Mouse (Mus musculus): Measurements from ENCODE around the gene Rev1.
"Not testable (repeated sequence)": the region's sequence is repeated elsewhere in the genome, so short reads cannot be mapped to it uniquely, and the experiment has no call there.

The Rev1 gene

DNA sequence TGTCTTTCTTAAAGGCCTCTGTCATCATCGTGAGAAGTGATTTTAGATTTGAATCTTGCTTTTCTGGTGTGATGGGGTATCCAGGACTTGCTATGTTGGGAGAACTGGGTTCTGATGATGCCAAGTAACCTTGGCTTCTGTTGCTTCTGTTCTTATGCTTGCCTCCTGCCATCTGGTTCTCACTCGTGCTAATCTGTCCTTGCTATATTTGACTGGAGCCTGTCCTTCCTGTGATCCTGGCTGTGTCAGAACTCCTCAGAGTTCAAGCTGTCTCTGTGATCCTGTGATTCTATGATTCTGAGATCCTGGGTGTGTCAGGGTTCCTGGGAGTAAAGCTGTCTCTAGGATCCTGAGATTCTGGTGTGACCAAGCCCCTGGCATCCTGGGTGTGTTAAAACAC lies 67.4 kb downstream of the Rev1 start:
- DNase-seq: not testable (repeated sequence)

DNA sequence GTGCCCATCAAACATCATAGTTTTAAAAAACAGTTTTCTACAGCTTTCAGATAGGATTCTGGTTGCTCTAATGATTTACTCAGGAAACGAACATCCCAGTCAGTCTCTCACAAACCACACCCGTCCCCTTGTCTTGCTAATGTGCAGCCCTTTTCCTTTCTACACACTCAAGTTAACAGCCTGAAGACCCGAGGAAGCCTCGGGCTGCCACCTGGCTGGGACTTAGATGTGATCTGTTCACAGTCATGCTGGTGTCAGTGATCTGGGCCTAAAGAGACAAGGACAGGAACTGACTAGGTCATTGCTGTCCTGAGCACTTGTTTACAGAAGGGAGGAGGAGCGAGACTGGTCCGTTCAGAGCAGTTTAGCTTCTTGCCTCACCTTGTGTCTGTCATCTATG lies 71.2 kb downstream of the Rev1 start:
- DNase-seq: no peak

DNA sequence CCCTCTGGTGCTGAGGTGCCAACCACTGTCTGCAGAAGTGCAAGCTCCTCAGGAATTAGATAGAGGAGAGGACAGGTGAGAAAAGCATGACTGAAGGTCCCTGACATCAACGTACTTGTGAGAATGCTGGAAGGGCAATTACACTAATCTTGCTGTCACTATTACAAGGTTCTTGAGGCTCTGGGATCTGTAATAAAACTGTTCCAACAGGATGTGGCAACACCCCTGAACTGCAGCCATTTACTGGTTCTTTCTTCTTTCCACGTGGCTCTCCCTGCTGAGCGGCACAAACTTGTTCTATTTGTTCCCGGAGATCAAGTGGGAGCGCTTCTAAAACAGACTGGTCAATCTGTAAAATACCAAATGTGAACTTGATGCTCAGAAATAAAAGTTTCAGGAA lies 74.4 kb downstream of the Rev1 start:
- DNase-seq: no peak

DNA sequence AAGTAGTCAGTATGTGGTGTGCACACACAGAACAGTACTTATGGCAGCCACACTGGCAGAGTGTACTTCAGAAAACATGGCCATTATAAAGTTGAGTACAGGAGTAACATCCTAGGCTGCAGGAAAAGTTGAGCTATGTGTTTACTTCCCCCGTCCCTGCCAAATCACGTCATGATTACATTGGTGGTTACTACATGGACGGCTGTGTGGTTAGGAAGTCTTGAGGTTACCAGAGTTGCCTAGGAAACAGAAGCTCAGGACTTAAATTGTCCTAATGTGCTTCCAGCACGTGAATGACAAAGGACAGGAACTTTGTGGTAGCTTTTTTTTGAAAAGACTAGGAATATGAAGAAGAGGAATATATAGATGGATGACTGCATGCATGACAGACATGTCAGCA lies 80.0 kb downstream of the Rev1 start:
- DNase-seq: no peak

DNA sequence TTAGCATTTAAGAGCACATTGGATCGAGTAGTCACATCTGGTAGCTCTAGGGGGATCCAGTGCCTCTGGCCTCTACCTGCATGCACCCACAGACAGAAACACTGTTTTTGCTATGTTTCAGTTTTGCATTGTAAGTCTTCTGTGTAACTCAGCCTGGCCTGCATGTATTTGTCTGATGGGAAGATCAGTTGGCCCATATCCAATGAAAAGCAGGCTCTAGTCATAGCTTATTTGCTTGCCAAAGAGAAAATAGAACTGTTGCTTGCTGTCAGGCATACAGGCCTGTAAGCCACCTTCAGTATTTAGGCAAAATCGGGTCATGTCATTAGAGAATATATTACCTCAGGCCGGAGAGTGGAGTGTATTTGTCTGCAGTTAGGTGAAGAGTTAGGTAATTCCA lies 81.5 kb downstream of the Rev1 start:
- DNase-seq: no peak

DNA sequence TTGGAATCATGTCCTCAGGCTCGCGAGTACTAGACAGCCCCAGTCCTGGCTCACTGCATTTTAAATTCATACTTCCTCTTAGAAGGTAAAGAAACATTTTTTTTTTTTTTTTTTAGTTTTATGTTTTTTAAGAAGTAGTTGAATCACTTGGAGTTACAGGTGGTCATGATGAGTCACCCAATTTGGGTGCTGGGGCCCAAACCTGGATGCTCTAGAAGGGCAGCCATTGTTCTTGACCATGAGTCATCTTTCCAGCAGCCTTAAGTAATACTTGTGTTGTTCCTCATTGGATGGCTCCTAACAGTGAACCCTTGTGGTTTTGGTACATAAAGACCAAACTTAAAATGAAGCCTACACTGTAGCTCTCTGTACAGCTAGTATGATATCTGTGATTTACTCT lies 90.7 kb downstream of the Rev1 start:
- DNase-seq: no peak

DNA sequence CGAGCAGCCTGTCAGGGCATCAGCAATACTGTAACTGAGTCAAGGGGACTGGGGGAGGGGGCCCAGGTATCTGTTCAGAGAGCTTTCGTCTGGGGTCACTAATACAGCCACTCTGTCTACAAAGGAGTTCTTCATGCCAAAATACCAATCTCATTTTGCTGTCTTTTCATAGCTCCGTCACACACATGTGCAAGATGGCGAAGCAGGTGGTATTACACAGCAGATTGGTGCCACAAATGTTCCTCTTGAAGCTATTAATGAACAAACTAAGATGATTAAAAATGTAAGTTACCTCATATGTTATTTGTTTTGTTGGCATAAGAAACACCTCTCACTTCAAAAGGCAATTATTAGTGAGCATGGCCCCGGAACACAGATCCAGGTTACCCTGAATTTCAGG lies 92.2 kb downstream of the Rev1 start:
- DNase-seq: no peak

DNA sequence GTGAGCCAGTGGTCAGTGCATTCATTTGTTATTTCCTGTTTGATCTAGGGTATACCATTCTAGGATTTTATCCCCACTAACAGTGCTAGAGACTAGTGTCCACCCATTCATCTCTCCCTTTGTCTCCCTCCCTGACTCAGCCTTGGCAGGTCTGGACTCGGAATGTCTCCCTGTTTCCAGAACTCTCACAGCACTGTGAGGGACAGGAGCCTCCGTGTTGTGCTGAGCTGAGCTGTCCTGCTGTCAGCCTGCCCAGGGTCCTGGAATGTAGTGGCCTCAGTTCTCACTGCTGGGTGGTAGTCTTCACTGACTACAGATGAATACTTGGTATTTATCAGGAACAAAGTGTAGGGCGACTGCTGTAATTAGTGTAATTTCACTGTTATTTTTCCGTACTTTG lies 94.1 kb downstream of the Rev1 start:
- DNase-seq: no peak

DNA sequence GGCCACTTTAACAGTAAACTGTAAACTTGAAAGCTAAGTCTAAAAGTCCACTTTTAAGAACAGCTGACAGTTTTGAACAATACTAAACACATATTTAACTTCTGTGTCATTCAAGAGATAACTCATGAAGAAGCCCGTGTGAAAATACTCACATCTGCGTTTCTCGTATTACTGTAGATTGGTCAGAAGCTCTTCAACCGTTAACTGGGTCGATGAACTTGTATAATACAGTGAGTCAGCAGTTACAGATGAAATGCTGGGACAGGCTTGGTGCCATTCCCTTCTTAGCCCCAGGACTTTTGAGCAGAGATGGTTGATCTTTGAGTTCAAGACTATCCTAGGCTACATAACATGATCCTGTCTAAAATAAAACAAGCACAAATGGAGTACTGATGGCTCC lies 98.2 kb downstream of the Rev1 start:
- DNase-seq: no peak

DNA sequence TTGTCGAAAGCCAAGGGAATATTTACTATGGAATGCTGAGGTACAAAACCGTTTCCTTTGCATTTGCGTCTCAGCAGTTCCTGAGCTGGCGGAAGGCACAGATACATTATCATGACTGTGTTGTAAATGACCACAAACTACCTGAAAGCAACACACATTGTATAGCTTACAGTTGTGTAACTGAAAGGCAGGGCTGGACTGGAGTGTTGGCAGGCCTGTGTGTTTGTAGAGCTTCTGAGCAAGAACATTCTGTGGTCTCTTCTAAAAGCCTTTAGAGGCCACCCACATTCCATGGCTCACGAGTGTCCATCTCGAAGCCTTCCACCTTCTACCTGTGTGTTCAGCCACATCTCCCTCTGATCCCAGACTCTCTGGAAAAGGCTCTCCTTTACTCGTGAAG lies 102.3 kb downstream of the Rev1 start:
- no peak for DNase-seq

DNA sequence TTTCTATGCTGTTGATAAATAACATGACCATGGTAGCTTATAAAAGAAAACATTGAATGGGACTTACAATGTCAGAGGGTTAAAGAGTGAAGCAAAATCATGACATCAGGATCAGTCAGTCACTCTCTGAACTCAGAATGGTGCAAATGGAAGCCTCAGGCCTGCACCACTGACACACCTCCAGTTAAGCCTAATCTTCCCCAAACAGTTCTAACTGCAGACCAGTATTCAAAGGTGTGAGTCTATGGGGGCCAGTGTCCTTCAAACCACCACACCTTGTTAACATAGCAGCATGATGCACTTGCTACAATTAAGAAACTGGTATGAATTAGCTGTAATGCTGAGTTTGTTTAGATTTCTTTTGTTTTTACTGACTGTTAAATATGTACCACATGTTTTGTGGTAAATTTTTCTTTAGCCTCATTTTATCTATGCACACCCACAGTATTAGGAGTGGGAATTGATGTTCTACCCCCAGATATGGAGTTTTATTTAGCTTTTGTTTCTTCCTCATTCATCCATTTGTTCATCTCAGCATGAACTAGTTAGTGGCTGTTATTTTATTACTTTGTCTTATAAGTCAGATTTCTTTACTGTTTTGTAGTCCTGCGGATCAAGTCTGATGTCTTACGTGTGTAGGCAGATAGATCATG lies 114.9 kb downstream of the Rev1 start:
- no peak for DNase-seq

DNA sequence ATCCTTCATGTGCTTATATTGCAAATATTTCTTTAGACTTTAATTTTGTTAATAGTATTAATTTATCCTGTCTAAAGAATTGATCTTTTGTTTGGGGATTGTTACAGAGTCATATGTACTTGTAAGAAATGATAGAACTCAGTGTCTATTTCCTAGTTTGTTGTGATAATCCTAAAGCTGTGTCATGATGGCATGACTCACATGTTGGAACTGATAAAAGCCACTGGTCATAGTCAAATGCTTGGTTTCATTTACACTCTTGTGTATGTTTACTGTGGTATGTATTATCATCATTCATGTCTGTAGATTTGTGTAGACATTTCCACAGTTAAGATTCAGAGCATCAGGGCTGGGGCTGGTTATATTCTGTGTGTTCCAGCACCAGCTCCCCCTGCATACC lies 117.1 kb downstream of the Rev1 start:
- no peak for DNase-seq

DNA sequence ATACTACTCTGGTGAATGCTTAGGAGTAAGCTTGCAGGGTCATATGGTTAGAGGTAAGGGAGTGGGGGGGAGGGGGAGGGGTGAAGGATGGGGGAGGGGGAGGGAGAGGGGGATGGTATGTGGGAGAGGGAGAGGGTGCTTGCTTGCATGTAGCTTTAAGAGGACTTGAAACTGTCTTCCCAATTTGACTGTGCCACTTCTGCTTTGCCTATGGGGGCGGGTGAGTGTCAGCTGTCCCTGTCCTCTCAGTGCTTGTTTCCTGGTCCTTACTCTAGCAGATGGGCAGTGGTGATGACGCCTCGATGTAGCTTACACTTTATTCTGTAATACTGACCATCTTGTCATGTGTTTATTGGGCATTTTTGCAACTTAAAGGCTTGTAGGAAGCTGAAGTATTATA lies 117.5 kb downstream of the Rev1 start:
- DNase-seq: no peak

DNA sequence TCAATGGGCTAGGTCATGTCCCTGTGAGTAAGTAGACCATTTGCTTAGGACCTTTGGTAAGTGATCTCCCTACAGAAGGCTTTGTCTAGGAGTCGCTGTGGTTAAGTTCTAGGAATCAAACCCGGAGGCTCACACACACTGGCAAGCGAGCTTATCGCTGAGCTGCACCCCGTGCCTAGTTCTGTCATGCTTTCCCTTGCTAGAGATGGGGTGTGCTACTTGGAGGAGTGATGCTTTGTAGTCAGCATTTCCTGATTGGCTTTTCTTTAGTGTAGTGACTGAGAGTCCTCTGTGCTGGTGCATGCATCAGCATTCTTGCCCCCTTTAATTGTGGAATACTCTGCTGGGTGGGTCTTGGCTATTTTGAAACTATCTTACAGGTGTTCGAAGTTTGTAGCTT lies 118.0 kb downstream of the Rev1 start:
- no peak for DNase-seq

DNA sequence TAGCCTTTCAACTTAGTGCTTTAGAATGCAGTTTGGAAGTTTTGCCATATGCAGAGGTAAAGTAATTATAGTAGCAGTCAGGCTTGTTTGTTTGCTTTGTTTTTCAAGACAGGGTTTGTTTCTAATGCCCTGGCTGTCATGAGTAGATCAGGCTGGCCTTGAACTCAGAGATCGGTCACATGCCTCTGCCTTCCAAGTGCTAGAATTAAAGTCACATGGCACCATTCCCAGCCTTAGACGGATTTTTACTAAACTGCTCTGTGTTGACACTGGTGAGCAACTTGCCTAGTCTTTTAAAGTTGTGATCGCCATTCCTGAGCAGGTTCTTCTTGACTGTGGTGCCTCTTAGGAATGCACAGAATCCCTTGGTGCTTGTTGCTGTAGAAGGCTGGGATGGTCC lies 122.9 kb downstream of the Rev1 start:
- no peak for DNase-seq

DNA sequence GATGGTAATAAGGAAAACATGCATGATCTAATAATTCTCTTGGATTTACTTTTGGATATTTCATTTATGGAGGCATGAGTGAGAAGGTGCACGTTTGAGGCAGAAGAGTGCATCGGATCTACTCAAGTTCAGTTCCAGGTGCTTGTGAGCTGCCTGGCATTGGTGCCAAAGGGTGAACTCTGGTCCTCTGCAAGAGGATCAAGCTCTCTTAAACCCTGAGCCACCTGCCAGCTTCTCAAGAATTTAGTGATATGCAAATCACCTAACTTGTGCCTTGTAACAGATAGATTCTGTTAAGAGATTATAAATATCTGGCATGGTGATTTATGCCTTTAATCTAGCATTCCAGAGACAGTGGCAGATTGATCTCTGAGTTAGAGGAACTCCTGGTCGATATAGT lies 126.6 kb downstream of the Rev1 start:
- DNase-seq: no peak
